Mouse (Mus musculus) CH12F3 (cell line): Measurements from ENCODE around the gene Pemt.

Source experiments
- in situ Hi-C: fragments of 300-500 bp; cut with MboI; formaldehyde crosslinking; loops from 2 replicates; pipeline ENCODE4 v1.14.3; 2020; ENCODE audit warnings: low sequenced_read_pairs

Gene Pemt

DNA sequence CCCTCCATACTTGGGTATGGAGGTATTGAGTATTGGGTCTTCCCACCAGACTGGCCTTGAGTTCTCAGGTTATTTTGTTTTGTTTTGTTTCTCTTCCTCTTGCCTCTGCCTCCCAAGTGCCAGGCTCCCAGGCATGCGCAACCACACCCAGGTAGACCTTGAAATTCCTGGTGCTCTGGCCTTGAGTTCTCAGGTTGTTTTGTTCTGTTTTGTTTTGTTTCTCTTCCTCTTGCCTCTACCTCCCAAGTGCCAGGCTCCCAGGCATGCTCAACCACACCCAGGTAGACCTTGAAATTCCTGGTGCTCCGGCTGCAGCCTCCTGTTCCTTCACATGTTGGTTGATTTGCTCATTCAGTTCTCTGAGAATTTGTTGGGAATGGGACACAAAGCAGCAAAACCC is 13.7 kb upstream of the Pemt start:
- in situ Hi-C loops, result no loop called here

DNA sequence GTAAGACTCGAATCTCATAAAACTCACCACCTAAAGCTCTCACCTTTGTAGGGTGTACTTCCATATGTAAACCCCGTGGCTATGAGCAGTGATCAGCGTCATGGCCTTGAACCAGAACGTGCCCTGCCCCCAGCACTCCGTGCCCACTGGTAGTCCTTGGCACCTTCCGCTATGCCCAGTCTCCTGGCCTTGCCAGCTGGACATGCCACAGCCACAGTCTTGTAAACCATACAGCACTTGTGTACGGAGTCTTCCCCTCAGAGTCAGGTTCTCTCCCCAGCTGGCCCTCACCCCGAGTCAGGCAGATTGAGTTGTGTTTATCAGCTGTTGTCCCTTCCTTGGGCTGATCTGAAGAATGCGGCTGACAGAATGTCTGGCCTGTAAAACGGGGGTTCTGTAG is 12.2 kb upstream of the Pemt start:
- in situ Hi-C loops, result no loop called here

DNA sequence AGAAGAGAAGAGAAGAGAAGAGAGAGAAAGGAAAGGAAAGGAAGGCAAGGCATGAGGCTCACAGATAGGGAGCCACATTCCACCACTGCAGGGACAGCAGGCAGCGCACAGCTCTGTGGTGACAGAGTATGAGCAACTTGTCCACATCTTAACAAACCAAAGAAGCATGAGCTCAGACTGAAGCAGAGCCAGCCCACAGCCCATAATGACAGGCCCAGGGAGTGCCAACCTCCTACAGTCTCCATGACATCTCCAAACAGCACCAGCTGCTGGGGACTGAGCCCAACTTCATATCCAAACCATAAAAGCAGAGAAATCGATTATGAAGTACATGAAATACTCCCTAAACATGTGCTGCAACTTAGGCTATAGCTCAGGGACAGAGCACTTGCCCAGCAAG is 11.7 kb upstream of the Pemt start:
- in situ Hi-C loops, result no loop called here

DNA sequence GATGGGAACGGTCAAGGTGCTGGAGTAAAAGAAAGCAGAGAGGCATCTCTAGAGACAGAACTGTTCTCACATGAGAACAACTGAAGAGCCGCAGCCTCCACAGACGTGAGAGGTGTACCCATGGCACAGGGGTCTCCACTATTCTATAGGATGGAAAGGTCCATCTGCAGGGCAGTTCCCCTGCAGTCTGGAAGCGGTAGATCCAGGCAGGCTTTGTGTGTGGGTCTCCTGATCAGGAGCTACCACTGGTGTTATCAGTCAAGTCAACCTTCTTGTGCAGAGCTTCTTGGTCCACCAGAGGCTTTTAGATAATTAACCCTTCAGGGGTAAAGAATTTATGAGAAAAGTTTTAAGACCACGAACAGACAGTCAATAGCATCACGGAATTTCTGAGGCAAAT is 10.2 kb upstream of the Pemt start:
- in situ Hi-C loops, result no loop called here

DNA sequence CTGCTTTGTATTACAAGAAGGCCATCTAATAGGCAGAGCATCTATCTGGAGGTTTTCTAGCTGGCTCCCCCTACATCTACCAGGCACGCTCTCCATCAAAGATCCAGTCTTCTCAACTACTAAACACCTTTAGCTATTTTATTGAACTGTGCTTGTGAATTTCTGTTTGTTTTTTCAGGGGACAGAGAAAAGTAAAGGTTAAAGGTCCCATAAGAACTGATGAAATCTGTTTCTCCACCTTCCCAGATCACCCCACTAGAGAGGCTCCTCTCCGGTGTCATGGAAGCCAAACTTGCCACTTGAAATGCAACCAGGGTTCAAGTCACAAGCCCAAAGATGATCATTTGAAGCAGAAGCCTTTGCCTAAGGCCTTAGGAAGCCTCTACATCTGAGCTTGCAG is 2.6 kb upstream of the Pemt start:
- in situ Hi-C loops, result no loop called here

DNA sequence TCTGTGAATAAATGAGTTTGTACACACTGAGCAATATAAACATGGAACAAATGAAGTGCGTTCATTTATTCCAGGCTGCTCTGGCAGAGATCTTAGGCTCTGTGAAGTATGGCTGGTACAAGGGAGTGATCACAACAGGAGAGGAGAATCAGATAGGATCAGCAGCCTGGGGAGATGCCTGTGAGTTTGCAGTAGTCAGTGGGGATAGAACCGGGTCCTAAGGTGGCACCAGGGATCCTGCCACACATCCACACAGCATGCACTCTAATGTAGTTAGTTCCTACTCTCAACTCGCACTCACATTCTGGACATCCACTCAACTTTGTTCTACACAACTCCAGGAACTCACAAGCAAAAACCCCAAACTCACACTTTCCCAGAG is 622 bp downstream of the Pemt start:
- in situ Hi-C loops, result no loop called here

DNA sequence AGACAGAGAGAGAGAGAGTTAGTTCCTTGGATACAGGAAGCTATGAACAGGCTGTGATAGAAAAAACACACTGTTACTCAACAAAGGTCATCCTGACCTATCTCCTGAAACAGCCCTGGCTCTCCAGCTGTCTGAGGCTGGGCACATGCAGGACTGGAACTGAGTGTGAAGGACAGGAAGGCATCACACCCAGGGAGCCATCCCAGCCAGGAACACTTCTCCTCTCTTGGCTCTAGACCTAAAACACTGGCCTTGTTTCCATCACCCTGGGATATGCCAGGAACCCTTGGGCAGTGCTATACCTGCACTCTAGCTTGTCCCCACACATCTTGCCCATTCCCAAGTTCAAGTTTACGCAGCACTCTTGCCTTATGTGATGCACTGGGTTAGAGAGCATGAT is 1.5 kb downstream of the Pemt start:
- in situ Hi-C loops, result no loop called here

DNA sequence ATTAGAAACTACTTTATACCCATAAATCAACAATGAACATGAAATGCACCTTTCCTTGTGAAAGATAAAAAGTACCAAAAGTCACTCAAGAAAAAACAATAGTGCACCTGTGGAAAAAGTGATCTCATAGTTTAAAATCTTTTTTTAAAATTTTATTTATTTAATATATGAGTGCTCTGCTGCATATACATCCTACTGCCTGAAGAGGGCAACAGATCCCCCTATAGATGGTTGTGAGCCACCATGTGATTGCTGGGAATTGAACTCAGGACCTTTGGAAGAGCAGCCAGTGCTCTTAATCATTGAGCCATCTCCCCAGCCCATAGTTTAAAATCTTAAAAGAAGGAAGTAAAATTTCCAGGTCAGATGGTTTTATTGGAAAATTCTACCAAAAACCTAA is 4.0 kb downstream of the Pemt start:
- in situ Hi-C loops, result no loop called here

DNA sequence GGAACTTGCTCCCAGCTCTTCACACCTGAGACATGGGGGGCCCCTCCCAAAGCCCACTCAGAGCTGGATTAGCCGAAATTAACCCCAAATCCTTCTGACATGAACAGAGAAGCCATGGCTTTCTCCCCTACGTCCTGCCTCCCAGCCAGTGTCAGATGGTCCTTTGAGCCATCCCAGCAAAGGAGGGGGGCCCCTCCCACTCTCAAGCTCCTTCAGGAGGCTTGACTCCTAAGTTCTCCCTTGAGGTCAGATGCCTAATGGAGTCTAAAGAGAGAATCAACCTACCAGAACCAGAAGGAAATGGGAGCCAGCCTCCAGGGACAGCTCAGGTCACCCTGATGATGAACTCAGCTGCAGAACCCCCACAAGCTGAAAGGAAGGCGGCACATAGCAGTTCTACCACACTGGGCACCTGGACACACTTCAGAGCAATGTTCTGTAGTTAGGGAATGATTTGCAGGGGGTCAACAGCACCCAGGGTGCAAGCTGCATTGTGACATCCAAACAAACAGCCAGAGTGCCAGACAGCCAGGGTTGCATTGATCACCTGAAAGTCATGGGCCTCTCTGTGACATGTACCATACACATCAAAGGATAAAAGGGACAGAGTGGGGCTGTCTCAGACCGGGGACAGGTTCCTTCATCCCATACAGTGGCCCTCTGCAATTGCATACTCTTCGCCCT is 9.6 kb downstream of the Pemt start:
- in situ Hi-C loops, result no loop called here

DNA sequence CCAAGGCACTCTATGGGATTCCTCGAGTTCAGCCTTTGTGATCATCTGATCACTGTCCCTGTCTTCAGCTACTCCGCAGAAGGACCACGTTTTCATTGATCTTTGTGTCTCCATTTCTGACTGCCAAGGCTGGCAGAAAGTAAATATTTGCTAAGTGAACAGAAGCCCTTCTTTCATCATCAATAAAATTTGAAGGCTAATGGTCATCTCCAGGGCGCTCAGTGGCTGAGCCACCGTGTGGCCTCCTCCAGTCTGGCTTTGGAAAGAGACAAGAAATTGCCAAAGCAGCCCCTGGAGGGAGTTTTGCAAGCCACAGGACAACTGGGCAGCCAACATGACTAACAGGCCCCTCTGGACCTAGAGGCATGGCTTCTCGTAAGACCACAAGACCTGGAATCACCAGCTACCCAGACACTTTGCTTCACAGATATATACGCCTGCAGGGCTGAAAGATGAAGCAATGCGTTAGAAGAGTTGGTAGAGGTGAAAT is 11.3 kb downstream of the Pemt start:
- in situ Hi-C loops, result loop anchor here (5.0 kb wide), 1 partner anchor 158 kb away; no protein-coding TSS in a partner anchor

DNA sequence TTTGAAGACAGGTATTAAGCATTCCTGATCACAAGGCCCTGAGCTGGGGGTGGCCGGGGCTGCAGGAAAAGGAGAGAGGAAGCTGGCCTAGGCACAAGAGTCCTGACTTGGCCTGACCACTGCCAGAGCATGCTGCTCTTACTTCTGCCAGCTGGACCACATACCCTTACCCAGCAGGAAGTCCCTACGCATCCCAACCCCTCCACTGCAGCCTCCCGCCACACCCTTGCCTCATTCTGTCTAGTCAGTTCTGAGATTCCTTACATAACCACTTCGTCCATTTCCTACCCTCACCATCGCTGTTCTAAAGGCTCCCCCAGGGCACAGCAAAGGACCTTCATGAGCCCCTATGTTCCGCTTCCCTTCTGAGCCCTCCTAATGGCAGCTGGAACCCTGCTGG is 12.0 kb downstream of the Pemt start:
- in situ Hi-C loops, result loop anchor here (5.0 kb wide), 1 partner anchor 157 kb away; no protein-coding TSS in a partner anchor

DNA sequence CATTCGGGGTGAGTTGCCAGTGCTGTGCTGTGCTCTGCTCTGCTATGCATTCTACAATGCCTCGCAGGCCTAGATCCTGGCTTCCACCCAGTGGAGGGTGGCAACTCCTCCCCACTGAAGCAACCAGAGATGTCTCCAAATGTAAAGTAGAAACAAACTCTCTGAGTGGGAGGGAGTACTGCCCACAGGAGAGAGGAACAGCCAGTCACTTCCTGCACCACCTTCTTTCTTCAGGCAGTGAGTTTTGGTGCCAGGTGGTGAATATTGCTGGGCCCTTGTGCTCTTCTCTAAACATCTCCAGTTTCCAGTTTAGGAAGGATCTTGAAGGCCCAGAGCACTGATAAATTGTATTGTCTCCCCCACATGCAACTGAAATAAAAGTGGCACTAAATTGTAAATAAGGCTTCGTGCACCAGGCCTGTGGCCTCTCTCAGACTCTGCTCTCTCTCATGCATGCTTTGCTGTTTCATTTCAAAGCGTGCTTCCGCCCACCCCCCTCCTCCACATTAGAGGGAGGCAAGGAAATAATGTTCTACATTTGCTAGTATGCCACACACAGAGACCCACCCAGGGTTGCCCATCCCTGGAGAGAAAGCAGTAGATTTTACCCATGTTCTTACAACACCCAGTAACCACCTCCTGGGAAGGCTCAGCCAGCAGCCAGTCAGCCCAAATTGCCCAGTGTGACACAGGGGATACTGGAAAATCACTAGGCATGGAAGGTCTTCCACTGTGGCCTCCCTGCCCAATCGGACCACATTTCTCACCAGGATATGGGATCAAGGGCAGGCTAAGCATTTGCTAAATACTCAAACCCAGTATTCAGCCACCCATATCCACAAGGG is 13.5 kb downstream of the Pemt start:
- in situ Hi-C loops, result loop anchor here (5.0 kb wide), 1 partner anchor 156 kb away; no protein-coding TSS in a partner anchor

DNA sequence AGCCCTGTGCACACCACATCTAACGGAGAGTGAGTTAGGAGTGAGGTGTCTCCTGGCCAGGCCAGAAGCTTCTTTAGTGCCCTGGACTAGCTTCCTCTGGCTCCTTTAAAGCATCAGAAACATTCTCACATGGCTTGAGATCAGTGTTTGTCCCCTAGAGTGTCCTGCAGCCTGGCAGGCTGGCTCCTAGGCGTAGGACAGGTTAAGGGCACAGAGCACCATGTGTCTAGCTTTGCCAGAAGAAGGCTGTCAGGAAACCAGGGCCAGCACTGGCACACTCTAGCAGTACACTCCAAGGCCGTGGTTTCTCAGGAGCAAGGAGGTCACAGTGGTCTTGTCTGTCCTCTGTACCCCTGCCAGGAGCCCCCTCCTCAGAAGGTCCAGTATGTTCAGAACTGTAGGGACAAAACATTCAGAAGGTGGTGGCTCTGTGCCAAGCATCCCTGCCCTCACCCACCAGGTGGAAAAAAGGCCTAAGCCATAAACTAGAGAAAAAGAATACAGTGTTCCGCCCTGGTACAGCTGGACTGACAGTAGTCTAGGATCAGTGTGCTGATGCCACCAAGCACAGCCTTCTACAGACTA is 15.4 kb downstream of the Pemt start:
- in situ Hi-C loops, result loop anchor here (5.0 kb wide), 1 partner anchor 154 kb away; no protein-coding TSS in a partner anchor

DNA sequence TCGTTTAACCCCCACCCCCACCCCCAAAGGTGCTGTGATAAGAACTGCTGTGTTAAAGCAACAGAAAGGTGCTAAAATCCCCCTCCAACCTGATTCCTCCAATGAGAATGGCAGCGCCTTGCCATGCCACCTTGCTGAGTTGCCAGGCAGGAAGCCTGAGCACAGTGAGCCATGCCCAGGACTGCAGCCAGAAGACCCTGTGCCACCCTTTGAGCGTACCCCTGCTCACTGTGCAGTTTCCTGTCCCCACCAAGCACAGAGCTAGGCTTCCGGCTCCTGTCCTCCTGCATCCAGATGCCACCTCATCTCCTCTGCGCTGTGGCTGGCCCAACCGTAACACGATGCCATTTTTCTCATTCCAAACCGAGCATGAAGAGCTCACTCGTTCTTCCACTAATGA is 16.3 kb downstream of the Pemt start:
- in situ Hi-C loops, result loop anchor here (5.0 kb wide), 1 partner anchor 153 kb away; no protein-coding TSS in a partner anchor

DNA sequence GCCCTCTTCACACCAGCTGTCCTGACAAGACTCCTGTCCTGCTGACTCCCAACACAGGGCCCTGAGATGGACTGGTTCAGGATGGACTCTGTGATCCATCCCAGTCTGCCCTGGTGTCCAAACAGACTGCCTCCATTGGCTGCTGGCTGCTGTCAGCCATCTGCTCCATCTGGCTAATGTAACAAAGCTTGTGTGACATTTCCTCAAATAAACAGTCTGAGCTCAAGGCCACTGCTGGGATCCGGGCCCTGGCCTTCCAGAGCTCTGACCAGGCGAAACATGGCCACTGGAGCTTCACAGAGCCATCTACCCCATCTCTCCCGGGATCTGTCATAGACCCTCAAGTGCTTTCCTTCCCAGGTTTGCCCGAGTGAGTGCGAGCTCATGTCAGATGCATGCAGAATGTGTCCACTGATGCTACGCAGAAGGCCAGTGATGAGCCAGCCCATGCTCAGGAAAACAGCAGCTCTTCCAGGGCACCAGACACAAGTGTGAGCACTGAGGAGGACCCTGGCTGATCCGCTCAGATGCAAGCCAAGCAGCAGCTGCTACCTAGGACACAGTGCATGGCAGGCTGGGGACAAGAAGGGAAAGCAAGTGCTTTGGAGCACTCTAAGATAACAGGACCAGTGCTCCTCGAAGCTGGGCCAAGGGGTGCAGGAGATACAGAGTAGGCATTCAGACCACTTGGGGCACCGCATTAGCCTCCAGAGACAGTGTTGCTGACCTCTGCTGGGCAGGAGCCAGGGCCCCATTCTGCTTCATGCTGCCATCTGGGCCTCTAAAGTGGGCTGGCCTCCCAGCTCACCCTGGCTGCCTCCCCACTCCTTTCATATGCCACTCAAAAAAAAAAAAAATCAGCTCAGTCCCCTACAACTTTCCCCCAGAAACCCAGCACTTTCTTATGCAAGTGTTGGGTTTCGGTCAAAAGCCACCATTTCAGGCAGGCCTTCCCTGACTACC is 18.1 kb downstream of the Pemt start:
- in situ Hi-C loops, result no loop called here

DNA sequence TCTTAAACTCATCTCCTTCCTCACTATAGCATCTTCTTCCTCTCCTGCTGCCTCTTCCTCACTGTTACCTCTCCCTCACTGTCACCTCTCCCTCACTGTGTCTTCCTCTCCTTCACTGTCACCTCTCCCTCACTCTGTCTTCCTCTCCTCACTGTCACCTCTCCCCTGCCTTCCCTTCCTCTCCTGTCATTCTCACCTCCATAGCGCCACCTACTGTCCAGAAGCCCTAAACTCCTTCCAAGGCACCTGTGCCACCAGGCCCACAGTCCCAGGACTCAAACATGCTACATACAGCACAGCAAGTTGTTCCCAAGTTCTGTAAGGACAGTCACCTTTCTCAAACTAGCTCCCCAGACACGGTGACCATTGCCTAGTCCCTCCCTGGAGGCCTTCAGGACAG is 19.0 kb downstream of the Pemt start:
- in situ Hi-C loops, result no loop called here

DNA sequence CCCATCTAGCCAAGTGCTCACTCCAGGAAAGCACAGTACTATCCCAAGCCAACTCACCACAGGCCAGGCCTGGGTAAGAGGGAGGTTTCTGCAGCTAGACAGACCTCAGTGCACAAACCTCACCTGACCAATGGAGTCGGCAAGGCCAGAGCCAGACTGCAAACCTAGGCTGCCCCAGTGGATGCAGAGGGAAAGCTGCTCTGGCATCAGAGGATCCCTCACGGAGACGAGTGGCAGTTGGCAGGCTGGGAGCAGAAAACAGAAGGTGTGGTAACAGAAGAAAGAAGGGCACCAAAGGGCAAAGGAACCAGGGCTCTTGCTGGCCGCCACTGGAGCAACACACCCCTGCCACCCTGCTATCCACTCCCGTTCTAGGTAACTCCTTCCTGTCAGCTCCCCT is 20.1 kb downstream of the Pemt start:
- in situ Hi-C loops, result no loop called here

DNA sequence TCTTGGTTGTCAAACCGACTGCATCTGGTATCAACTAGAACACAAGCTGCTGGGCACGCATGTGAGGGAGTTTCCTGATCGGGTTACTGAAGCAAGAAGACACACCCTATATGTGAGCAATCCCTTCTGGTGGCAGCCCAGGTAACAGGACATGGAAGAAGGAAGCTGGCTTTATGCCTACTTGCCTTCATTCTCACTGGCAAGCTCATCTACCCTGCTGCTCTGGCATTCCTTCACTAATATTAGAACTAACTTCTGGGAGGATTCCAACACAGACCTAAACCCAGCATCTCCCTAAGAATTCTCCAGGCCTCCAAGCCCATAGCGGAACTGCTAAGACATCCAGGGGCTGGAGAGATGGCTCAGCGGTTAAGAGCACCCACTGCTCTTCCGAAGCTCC is 25.1 kb downstream of the Pemt start:
- in situ Hi-C loops, result no loop called here

DNA sequence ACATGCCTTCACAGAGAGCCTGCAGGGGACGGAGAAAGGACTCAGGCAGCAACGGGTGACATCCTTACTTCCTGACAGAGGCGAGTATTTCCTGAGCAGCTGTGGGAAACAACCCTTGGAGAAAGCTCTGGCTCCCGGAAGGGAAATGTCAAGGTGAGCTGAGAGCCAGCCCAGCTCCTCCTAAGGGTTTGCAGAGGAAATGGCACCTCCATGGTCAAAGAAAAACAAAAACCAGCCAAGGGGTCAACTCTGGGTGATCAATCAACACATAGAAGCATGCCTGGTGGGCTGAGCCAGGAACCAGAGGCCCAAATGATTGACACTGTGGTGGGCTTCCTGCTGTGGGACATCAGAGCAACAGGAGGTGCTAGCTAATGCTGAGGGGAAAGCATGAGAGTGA is 29.6 kb downstream of the Pemt start:
- in situ Hi-C loops, result no loop called here

DNA sequence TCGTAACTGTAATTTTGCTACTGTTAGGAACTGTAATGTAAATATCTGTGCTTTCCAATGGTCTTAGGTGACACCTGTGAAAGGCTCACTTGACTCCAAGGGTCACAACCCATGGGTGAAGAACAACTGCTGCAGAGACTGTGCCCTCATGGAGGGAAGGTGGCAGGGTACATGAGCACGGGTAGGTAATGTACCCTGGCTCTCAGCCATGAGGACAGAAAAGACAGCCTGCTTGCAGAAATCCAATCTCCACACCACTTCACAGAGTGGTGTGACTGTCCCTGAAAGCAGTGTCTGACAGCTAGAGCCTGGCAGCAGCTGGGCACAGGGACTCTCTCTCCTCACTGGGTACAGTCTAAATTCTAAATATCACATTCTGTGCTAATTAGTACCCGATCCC is 34.8 kb downstream of the Pemt start:
- in situ Hi-C loops, result no loop called here

DNA sequence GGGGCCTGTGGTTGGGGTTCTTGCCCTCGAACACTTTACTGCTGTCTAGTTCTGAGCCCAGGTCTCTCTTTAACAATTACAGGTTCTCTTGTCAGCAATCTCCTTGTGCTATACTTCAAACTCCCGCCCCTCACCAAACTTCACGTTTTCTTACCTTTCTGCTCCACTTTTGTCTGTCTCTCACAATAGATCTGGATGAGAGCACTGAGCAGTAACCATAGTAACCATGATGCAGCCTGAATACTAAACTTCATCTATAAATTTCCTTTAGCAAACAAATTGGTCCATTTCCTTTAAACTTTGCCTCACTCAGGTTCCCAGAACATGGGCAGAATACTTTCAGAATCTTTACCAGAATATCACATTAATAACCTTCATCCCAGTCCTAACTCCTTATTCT is 36.8 kb downstream of the Pemt start:
- in situ Hi-C loops, result no loop called here
